Mouse (Mus musculus) lung, adult 2 months (tissue): ENCODE results near the gene Cda. TPM values are rescaled to one million over a fixed set of nuclear protein-coding genes. Genes with fewer than 3 reads are reported as not detected.

ENCODE experiments used
- DNase-seq: peaks from one replicate; pipeline ENCODE4 v3.0.0; 2022
- H3K4me1 ChIP-seq: fragments of 200-500 bp; 2 replicates; pipeline ENCODE4 v1.6.1; 2011; ENCODE audit warnings: low read length; ENCODE audit not compliant: control insufficient read depth, insufficient read depth
- H3K4me3 ChIP-seq: fragments of 200-500 bp; replicated peaks from 2 replicates; pipeline ENCODE3; 2011; ENCODE audit warnings: low read depth, mild to moderate bottlenecking, control low read depth, low read length; ENCODE audit errors: extremely low read depth
- CTCF ChIP-seq: fragments of 200-500 bp; IDR thresholded peaks from 2 replicates; pipeline ENCODE4 v1.5.1; 2011; ENCODE audit warnings: mild to moderate bottlenecking, low read length, control low read depth; ENCODE audit not compliant: insufficient read depth
- POLR2A ChIP-seq: fragments of 200-500 bp; IDR thresholded peaks from 2 replicates; pipeline ENCODE4 v1.6.1; 2011; ENCODE audit warnings: low read depth, mild to moderate bottlenecking, control low read depth, low read length, borderline replicate concordance; ENCODE audit errors: extremely low read depth
- WGBS: fragments of 180-500 bp; shearing (Covaris S2); methylation state at CpG from one replicate; pipeline ENCODE4 v1.1.7; 2018; 5-methylcytosine and 5-hydroxymethylcytosine counted together
- polyA plus RNA-seq: library from polyadenylated mRNA; depleted of rRNA; stranded (reverse); fragments of >200 nt; gene quantifications from 2 replicates; pipeline ENCODE4 v1.2.3, GENCODE M21; 2012

The Cda gene
- polyA plus RNA-seq, 1 experiment, result 2.6 TPM

GRCm38 (mm10) chr4:138353438-138354171 is 14.2 kb downstream of the Cda start:
- Histone ChIP-seq H3K4me1 (no peaks in the 10 kb centered on the region), H3K4me3 (no peak overlapping the region)
- WGBS, result 68% methylated on average over 10 of the region's 10 CpGs
- no peak for TF ChIP-seq POLR2A
- no peak for TF ChIP-seq CTCF
- DNase-seq, result no peak

GRCm38 (mm10) chr4:138352692-138353091 is 15.1 kb downstream of the Cda start:
- TF ChIP-seq POLR2A (no peak), CTCF (no peak)
- WGBS, result 88% methylated on average over 6 of the region's 6 CpGs
- DNase-seq, result no peak
- H3K4me1 ChIP-seq, result no peaks in the 10 kb centered on the region
- H3K4me3 ChIP-seq, result no peak overlapping the region

- TF ChIP-seq CTCF, result no peak
- no peak for TF ChIP-seq POLR2A
- DNase-seq, result no peak
- 89% methylated on average over 5 of the region's 5 CpGs for WGBS
Measured at GRCm38 (mm10) chr4:138351821-138352220, 16.0 kb downstream of the Cda start.

GRCm38 (mm10) chr4:138348716-138349115 is 19.1 kb downstream of the Cda start:
- no peak for DNase-seq
- 69% methylated on average over 7 of the region's 7 CpGs for WGBS

More at GRCm38 (mm10) chr4:138351821-138352220, 16.0 kb downstream of the Cda start:
- H3K4me1 ChIP-seq, result no peaks in the 10 kb centered on the region
- no peak overlapping the region for H3K4me3 ChIP-seq

GRCm38 (mm10) chr4:138347280-138347679 is 20.5 kb downstream of the Cda start:
- Histone ChIP-seq H3K4me3 (no peak overlapping the region), H3K4me1 (no peaks in the 10 kb centered on the region)
- WGBS, result 74% methylated on average over 1 of the region's 1 CpGs
- no peak for TF ChIP-seq CTCF
- no peak for TF ChIP-seq POLR2A
- no peak for DNase-seq

More at GRCm38 (mm10) chr4:138348716-138349115, 19.1 kb downstream of the Cda start:
- no peaks in the 10 kb centered on the region for H3K4me1 ChIP-seq
- no peak overlapping the region for H3K4me3 ChIP-seq
- TF ChIP-seq POLR2A, result no peak

GRCm38 (mm10) chr4:138344891-138345545 is 22.8 kb downstream of the Cda start:
- 51% methylated on average over 9 of the region's 9 CpGs for WGBS
- no peak for TF ChIP-seq CTCF
- TF ChIP-seq POLR2A, result no peak
- DNase-seq, result no peak
- Histone ChIP-seq H3K4me3 (no peak overlapping the region), H3K4me1 (no peaks in the 10 kb centered on the region)

GRCm38 (mm10) chr4:138343341-138343837 is 24.4 kb downstream of the Cda start:
- 67% methylated on average over 10 of the region's 10 CpGs for WGBS
- TF ChIP-seq POLR2A (no peak), CTCF (no peak)
- no peak for DNase-seq
- no peaks in the 10 kb centered on the region for H3K4me1 ChIP-seq
- no peak overlapping the region for H3K4me3 ChIP-seq

- no peak for DNase-seq
- TF ChIP-seq POLR2A (no peak), CTCF (no peak)
- no peaks in the 10 kb centered on the region for H3K4me1 ChIP-seq
- H3K4me3 ChIP-seq, result no peak overlapping the region
- WGBS, result 68% methylated on average over 6 of the region's 6 CpGs
Measured at GRCm38 (mm10) chr4:138342778-138343177, 25.0 kb downstream of the Cda start.

GRCm38 (mm10) chr4:138342048-138342447 is 25.7 kb downstream of the Cda start:
- no peak for DNase-seq
- no peak for TF ChIP-seq CTCF
- WGBS, result 71% methylated on average over 7 of the region's 7 CpGs
- H3K4me3 ChIP-seq, result no peak overlapping the region
- no peaks in the 10 kb centered on the region for H3K4me1 ChIP-seq

- WGBS, result 74% methylated on average over 8 of the region's 8 CpGs
- TF ChIP-seq CTCF, result no peak
- no peak for TF ChIP-seq POLR2A
- Histone ChIP-seq H3K4me3 (no peak overlapping the region), H3K4me1 (no peaks in the 10 kb centered on the region)
- DNase-seq, result no peak
Measured at GRCm38 (mm10) chr4:138341393-138341792, 26.4 kb downstream of the Cda start.
